ENCODE assay signal across 11 mouse cellular contexts in the genomic region with DNA sequence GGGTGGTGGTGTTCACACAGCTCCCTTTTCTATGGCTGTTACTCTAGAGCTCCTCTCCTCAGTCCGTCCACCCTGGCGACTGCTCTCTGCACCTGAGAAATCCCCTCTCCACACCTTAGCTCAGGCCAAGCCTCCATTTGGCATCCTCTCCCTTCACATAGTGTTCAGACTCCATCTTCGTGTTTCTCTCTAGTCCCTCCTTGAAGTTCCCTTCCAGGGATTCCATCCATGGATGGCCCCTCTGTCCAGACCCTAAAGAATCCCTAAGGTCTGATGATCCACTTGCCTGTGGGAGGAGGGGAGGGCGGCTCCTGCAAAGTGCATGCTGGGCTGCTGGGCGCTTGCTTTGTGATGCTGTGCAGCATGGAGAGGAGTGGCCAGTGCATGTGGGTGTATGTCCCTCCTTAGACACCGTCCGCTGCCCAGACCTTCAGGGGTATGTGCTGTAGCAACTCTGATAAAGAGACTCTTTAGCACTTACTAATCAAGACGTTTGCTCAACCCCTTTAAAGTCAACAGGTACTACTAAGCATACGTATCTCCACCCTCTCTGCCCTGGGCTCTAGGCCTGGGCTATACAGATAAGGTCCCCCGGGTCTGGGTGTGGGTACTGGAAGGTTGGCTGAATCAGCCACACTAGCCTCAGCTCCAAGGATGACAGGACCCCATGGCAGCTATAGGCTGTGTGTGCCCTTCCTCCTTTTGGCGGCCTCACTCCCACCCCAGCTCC. TPM values are rescaled to one million over a fixed set of nuclear protein-coding genes. Genes with fewer than 3 reads are reported as not detected.
DNase-seq lines count a peak whose midpoint lies in the region; ATAC-seq and TF ChIP-seq lines count a peak whose summit lies in the region.
"Had no signal": no experiment of that assay in that cellular context is flagged by ENCODE, and none has a peak within 500 bp of the region (broad histone marks: within the 10 kb centered on the region; RNA-seq: fewer than 3 reads in every experiment).

No protein-coding gene starts in this region.

- peaks cover 5% of the 10 kb centered on the region; the same call in 1 of the 2 replicates for H3K36me3 ChIP-seq in hindbrain, embryonic 15.5 days
- H3K36me3 ChIP-seq in hindbrain, embryonic 16.5 days (ENCODE audit: control insufficient read depth, insufficient read depth, low read length): peaks cover 9% of the 10 kb centered on the region; the same call in 1 of the 2 replicates

- no peak overlapping the region for H3K4me2 ChIP-seq in hindbrain, embryonic 15.5 days
- H3K4me2 ChIP-seq in hindbrain, embryonic 16.5 days (ENCODE audit: low read length): no peak overlapping the region

- H3K9me3 ChIP-seq in hindbrain, embryonic 15.5 days: no peaks in the 10 kb centered on the region
- no peaks in the 10 kb centered on the region for H3K9me3 ChIP-seq in hindbrain, embryonic 16.5 days (ENCODE audit: control insufficient read depth, low read length)

- H3K9ac ChIP-seq in hindbrain, embryonic 15.5 days: no peak overlapping the region
- no peak overlapping the region for H3K9ac ChIP-seq in hindbrain, embryonic 16.5 days (ENCODE audit: low read depth, low read length)

- H3K4me1 ChIP-seq in hindbrain, embryonic 15.5 days (replicated peaks): 0 out of 2 replicates have a peak, but pooled peaks cover 7% of the 10 kb centered on the region
- H3K4me1 ChIP-seq in hindbrain, embryonic 16.5 days (ENCODE audit: control insufficient read depth, insufficient read depth, low read depth, low read length): no peaks in the 10 kb centered on the region
- H3K4me1 ChIP-seq in bone marrow, adult 2 months (ENCODE audit: control insufficient read depth, insufficient read depth, low read length): no peaks in the 10 kb centered on the region; the same call in 1 of the 2 replicates

- ATAC-seq in hindbrain, embryonic 15.5 days (ENCODE audit: low FRiP score, low read depth): peak; percentile 42; the same call in 1 of the 2 replicates
- ATAC-seq in hindbrain, embryonic 16.5 days: no peak
- peak; percentile 78 for ATAC-seq in common myeloid progenitor, adult 5-6 weeks (replicated peaks; ENCODE audit: low read depth, poor library complexity, severe bottlenecking)
- ATAC-seq in megakaryocyte-erythroid progenitor cell, adult 5-6 weeks (replicated peaks; ENCODE audit: low FRiP score, low TSS enrichment, poor library complexity, severe bottlenecking): peak; percentile 84
- no peak for ATAC-seq in activated CD4-positive, CD25-positive, alpha-beta regulatory T cell, adult 4 months

- H3K27ac ChIP-seq in hindbrain, embryonic 15.5 days (replicated peaks): no peak overlapping the region
- H3K27ac ChIP-seq in hindbrain, embryonic 16.5 days (ENCODE audit: low read depth, low read length): no peak overlapping the region
- H3K27ac ChIP-seq in bone marrow, adult 2 months (ENCODE audit: control insufficient read depth, insufficient read depth, low read depth, low read length, poor library complexity): peak overlapping the region; percentile 93

- no peak overlapping the region for H3K4me3 ChIP-seq in hindbrain, embryonic 15.5 days
- no peak overlapping the region for H3K4me3 ChIP-seq in hindbrain, embryonic 16.5 days (ENCODE audit: low read length)
- peak overlapping the region; percentile 70 for H3K4me3 ChIP-seq in bone marrow, adult 2 months (replicated peaks; ENCODE audit: control insufficient read depth, low read depth, low read length)

- WGBS in hindbrain, embryonic 15.5 days: 93% methylated on average over 11 of the region's 11 CpGs
- WGBS in hindbrain, embryonic 16.5 days: 92% methylated on average over 11 of the region's 11 CpGs
- WGBS in bone marrow, adult 2 months: 67% methylated on average over 11 of the region's 11 CpGs

- TF ChIP-seq CTCF in bone marrow, adult 2 months (IDR thresholded peaks at IDR 0.05; ENCODE audit: control insufficient read depth, insufficient read depth, low read length): no peak

- DNase-seq in layer of hippocampus, adult 11-12 months (ENCODE audit: low spot score): no peak
- DNase-seq: lung, postnatal 14 days had no signal

- H3K27me3 ChIP-seq in hindbrain, embryonic 15.5 days: no peaks in the 10 kb centered on the region
- no peaks in the 10 kb centered on the region for H3K27me3 ChIP-seq in hindbrain, embryonic 16.5 days (replicated peaks; ENCODE audit: control insufficient read depth, insufficient read depth, low read length)

- TF ChIP-seq POLR2A in bone marrow, adult 2 months (IDR thresholded peaks at IDR 0.05; ENCODE audit: borderline replicate concordance, control insufficient read depth, low read depth, low read length): peak; percentile 85

RNA-seq across cellular contexts. Expression of a gene that starts 5.8 kb away (rescaled TPM):
- not detected in 2 replicates for polyA plus RNA-seq in hindbrain, embryonic 15.5 days (2015; fragmentation: Nextera tagmentation; extraction: Ambion mirVana)
- polyA plus RNA-seq in hindbrain, embryonic 16.5 days (2015; fragmentation: Nextera tagmentation; extraction: Ambion mirVana): 0.06 and 0.15 TPM in 2 replicates
- 0.77 TPM in 1 of 2 replicates, not detected in the other for polyA plus RNA-seq in bone marrow, adult 2 months (2011; ENCODE audit: insufficient read depth, insufficient read length, low replicate concordance, missing spikeins)
- not detected in 2 replicates for total RNA-seq in common myeloid progenitor, adult 5-6 weeks (2017)
- total RNA-seq in megakaryocyte-erythroid progenitor cell, adult 5-6 weeks (2014; fragmentation: Nextera tagmentation): not detected in 2 replicates
- total RNA-seq in megakaryocyte-erythroid progenitor cell, adult 5-6 weeks (2017): not detected in 2 replicates
- polyA plus RNA-seq in activated CD4-positive, CD25-positive, alpha-beta regulatory T cell, adult 4 months (2017; shearing (Covaris generic)): not detected
- total RNA-seq: ES-E14; granulocyte monocyte progenitor cell, adult 5-6 weeks had no signal
- polyA plus RNA-seq: brain, embryonic 14.5 days had no signal

RNA-seq across cellular contexts. Expression of a gene that starts 26.2 kb away (rescaled TPM):
- 77.4 and 81.8 TPM in 2 replicates for polyA plus RNA-seq in hindbrain, embryonic 15.5 days (2015; fragmentation: Nextera tagmentation; extraction: Ambion mirVana)
- 85.7 and 88.9 TPM in 2 replicates for polyA plus RNA-seq in hindbrain, embryonic 16.5 days (2015; fragmentation: Nextera tagmentation; extraction: Ambion mirVana)
- 557 and 572 TPM in 2 replicates for polyA plus RNA-seq in bone marrow, adult 2 months (2011; ENCODE audit: insufficient read depth, insufficient read length, low replicate concordance, missing spikeins)
- total RNA-seq in common myeloid progenitor, adult 5-6 weeks (2017): 101 and 132 TPM in 2 replicates
- 705 and 713 TPM in 2 replicates for total RNA-seq in megakaryocyte-erythroid progenitor cell, adult 5-6 weeks (2014; fragmentation: Nextera tagmentation)
- 103 and 164 TPM in 2 replicates for total RNA-seq in megakaryocyte-erythroid progenitor cell, adult 5-6 weeks (2017)
- 1,000 to 10,000 TPM; 1,097 to 1,340 TPM for polyA plus RNA-seq in activated CD4-positive, CD25-positive, alpha-beta regulatory T cell, adult 4 months (2017; shearing (Covaris generic))

RNA-seq across cellular contexts. Expression of a gene that starts 47.8 kb away (rescaled TPM):
- polyA plus RNA-seq in hindbrain, embryonic 15.5 days (2015; fragmentation: Nextera tagmentation; extraction: Ambion mirVana): 4.1 and 7.1 TPM in 2 replicates
- 6.8 and 8.6 TPM in 2 replicates for polyA plus RNA-seq in hindbrain, embryonic 16.5 days (2015; fragmentation: Nextera tagmentation; extraction: Ambion mirVana)
- 3.4 and 4.5 TPM in 2 replicates for polyA plus RNA-seq in bone marrow, adult 2 months (2011; ENCODE audit: insufficient read depth, insufficient read length, low replicate concordance, missing spikeins)
- total RNA-seq in common myeloid progenitor, adult 5-6 weeks (2017): 0.37 TPM in 1 of 2 replicates, not detected in the other
- total RNA-seq in megakaryocyte-erythroid progenitor cell, adult 5-6 weeks (2014; fragmentation: Nextera tagmentation): not detected in 2 replicates
- total RNA-seq in megakaryocyte-erythroid progenitor cell, adult 5-6 weeks (2017): 0.05 and 1.8 TPM in 2 replicates
- 10 to 100 TPM; 10.4 to 17.4 TPM for polyA plus RNA-seq in activated CD4-positive, CD25-positive, alpha-beta regulatory T cell, adult 4 months (2017; shearing (Covaris generic))
- total RNA-seq: granulocyte monocyte progenitor cell, adult 5-6 weeks had no signal

Comparison
In these comparisons a context has a peak if more than half of its experiments do, and no peak if none do; other contexts are left out.
1. ATAC-seq: peak in hindbrain, embryonic 15.5 days (single experiment), common myeloid progenitor, adult 5-6 weeks (single experiment) and megakaryocyte-erythroid progenitor cell, adult 5-6 weeks (single experiment); none in hindbrain, embryonic 16.5 days (single experiment) and activated CD4-positive, CD25-positive, alpha-beta regulatory T cell, adult 4 months (single experiment).